In the genomic region with DNA sequence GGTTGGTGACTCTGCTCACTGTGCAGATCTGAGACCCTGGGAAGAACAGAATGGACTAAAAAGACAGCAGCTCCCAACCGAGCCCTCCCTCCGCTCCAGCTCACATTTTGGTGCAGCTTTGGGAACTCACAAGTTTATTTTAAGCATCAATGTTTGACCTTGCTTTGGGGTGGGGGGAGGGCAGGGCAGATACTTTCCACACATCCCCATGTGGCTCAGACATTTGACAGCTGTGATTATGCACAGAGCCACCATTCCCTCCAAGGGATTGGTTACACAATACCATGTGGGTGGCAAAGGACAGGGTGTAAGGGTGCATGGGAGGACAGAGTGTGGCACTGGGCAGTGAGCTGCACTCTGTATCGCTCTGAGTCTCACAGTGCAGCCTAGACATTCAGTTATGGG, we compare ENCODE assay signal across 14 mouse cellular contexts.
DNase-seq lines count a peak whose midpoint lies in the region; ATAC-seq and TF ChIP-seq lines count a peak whose summit lies in the region.
"Had no signal": no experiment of that assay in that cellular context is flagged by ENCODE, and none has a peak within 500 bp of the region (broad histone marks: within the 10 kb centered on the region; RNA-seq: fewer than 3 reads in every experiment).

No protein-coding gene starts in this region.

- WGBS in heart, adult 2 months, result 30% methylated on average over 3 of the region's 3 CpGs
- WGBS in midbrain, embryonic 15.5 days, result 80% methylated on average over 3 of the region's 3 CpGs

- H3K4me2 ChIP-seq in midbrain, embryonic 15.5 days, result no peak overlapping the region
- H3K4me2 ChIP-seq: hindbrain, embryonic 15.5 days; kidney, embryonic 15.5 days; neural tube, embryonic 13.5 days had no signal

- TF ChIP-seq POLR2A in heart, adult 2 months (IDR thresholded peaks at IDR 0.05; ENCODE audit: insufficient read depth, low read depth, low read length), result peak; percentile 92

- peak overlapping the region; percentile 8; the same call in 1 of the 2 replicates for H3K9ac ChIP-seq in heart, adult 2 months (ENCODE audit: low read depth, low read length)
- no peak overlapping the region for H3K9ac ChIP-seq in midbrain, embryonic 15.5 days
- H3K9ac ChIP-seq: hindbrain, embryonic 15.5 days; kidney, embryonic 15.5 days; neural tube, embryonic 13.5 days had no signal

- intact Hi-C loops in heart, adult 2 months (cut with DNase I), result no loop called here
- intact Hi-C loops in heart, postnatal 25 days (cut with DNase I), result no loop called here

- no peak for TF ChIP-seq CTCF in heart, adult 2 months (IDR thresholded peaks at IDR 0.05)

- no peak for DNase-seq in frontal cortex, postnatal 10 days (ENCODE audit: low spot score in 2 of 2)
- peak; percentile 47 to 72 for DNase-seq in heart, adult 2 months
- DNase-seq in heart, postnatal 25 days (ENCODE audit: low spot score), result peak; percentile 16
- peak; percentile 41 to 74 for DNase-seq in lung, postnatal 4 days
- DNase-seq in cerebellum, adult 18-20 months, result no peak
- DNase-seq in embryo, embryonic 9.5 days (ENCODE audit: extremely low spot score), result no peak
- DNase-seq: cerebellum, adult 11 months; liver; right cerebral cortex, postnatal 14 days had no signal

- peak; percentile 74 for ATAC-seq in frontal cortex, adult (ENCODE audit: low TSS enrichment)
- no peak for ATAC-seq in midbrain, embryonic 15.5 days (replicated peaks)

- no peaks in the 10 kb centered on the region for H3K27me3 ChIP-seq in heart, adult 2 months (ENCODE audit: control insufficient read depth, insufficient read depth, low read length)
- H3K27me3 ChIP-seq in midbrain, embryonic 15.5 days (replicated peaks), result no peaks in the 10 kb centered on the region
- H3K27me3 ChIP-seq: hindbrain, embryonic 15.5 days; kidney, embryonic 15.5 days; neural tube, embryonic 13.5 days had no signal

- no peaks in the 10 kb centered on the region for H3K79me2 ChIP-seq in heart, adult 2 months (replicated peaks; ENCODE audit: control insufficient read depth, insufficient read depth, low read length)

- H3K9me3 ChIP-seq in midbrain, embryonic 15.5 days, result no peaks in the 10 kb centered on the region
- H3K9me3 ChIP-seq: hindbrain, embryonic 15.5 days; kidney, embryonic 15.5 days; neural tube, embryonic 13.5 days had no signal

- peak overlapping the region; percentile 48 for H3K4me3 ChIP-seq in heart, adult 2 months
- H3K4me3 ChIP-seq in midbrain, embryonic 15.5 days, result no peak overlapping the region
- H3K4me3 ChIP-seq: hindbrain, embryonic 15.5 days; kidney, embryonic 15.5 days; neural tube, embryonic 13.5 days had no signal

- H3K27ac ChIP-seq in heart, adult 2 months, result peak overlapping the region; percentile 88
- H3K27ac ChIP-seq in midbrain, embryonic 15.5 days, result no peak overlapping the region
- H3K27ac ChIP-seq: hindbrain, embryonic 15.5 days; kidney, embryonic 15.5 days; neural tube, embryonic 13.5 days had no signal

- no peaks in the 10 kb centered on the region for H3K36me3 ChIP-seq in heart, adult 2 months (ENCODE audit: control insufficient read depth, insufficient read depth, low read length)
- no peaks in the 10 kb centered on the region for H3K36me3 ChIP-seq in midbrain, embryonic 15.5 days (replicated peaks)
- H3K36me3 ChIP-seq: hindbrain, embryonic 15.5 days; kidney, embryonic 15.5 days; neural tube, embryonic 13.5 days had no signal

- peaks cover 8% of the 10 kb centered on the region for H3K4me1 ChIP-seq in heart, adult 2 months (ENCODE audit: control insufficient read depth, insufficient read depth, low read length)
- no peaks in the 10 kb centered on the region for H3K4me1 ChIP-seq in midbrain, embryonic 15.5 days
- H3K4me1 ChIP-seq: hindbrain, embryonic 15.5 days; kidney, embryonic 15.5 days; neural tube, embryonic 13.5 days had no signal

- peak; percentile 98 for TF ChIP-seq EP300 in heart, adult 2 months (IDR thresholded peaks at IDR 0.05; ENCODE audit: insufficient read depth, low read depth, low read length)

Comparison
In these comparisons a context has a peak if more than half of its experiments do, and no peak if none do; other contexts are left out.
1. DNase-seq: peak in heart, adult 2 months (2 of 2), heart, postnatal 25 days (single experiment) and lung, postnatal 4 days (2 of 2); none in frontal cortex, postnatal 10 days (0 of 2), cerebellum, adult 18-20 months (0 of 2) and embryo, embryonic 9.5 days (single experiment).